Mouse (Mus musculus): ENCODE measurements at regions not wholly inside any gene's neighbourhood (a gene's known extent, or its start where the extent isn't known, plus 50 kb on each side); places are given as distances from the start of the nearest gene placed in this dataset.

- DNase-seq (ENCODE audit: extremely low spot score in 1 of 2, low spot score in 2 of 2), result no peak
- intact Hi-C loops (cut with DNase I), result no loop called here
Observed at GRCm38 (mm10) chr2:114812903-114813290, 158.1 kb upstream of the Dph6 start.

DNA sequence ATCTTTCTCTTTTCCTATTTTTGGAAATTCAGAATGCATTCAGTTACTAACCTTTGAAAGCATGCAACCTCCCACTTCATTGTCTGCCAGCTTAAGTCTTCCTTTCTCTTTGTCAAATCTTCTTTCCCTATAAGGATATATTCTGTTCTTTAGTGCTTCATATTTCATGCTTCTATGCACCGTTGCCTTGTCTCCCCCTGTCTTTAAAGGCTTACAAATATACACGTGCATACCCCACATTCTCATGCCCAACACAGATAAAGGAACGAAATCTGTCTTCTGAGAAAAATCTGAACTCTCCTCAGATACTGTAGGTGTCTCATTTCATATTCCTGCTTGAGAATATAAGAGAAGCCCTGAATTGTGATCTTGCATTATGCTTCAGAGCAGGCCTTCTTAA, 167.9 kb upstream of the Dph6 start:
- DNase-seq (ENCODE audit: extremely low spot score in 1 of 2, low spot score in 2 of 2), result no peak
- intact Hi-C loops (cut with DNase I), result no loop called here

- intact Hi-C loops (cut with DNase I), result no loop called here
- DNase-seq (ENCODE audit: extremely low spot score in 1 of 2, low spot score in 2 of 2), result no peak
Observed at GRCm38 (mm10) chr2:114828192-114828591, 173.4 kb upstream of the Dph6 start.

DNA sequence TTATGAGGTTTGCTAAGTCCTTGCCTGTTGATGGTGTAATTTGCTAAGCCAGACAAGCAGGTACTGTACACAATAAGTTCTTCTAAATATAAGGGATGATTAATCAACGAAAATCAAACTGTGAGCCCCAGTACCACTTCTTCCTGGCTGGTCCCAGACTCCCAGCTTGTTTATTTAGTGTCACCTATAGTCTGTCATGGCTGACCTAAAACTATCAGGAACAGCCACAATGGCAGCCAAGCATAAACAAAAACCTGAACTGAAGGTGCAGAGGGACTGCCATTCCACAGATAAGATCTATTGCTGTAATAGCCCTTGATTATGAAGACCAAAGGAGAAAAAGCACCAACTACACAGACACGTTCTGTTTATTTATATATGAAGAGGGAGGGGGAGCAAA, 180.9 kb upstream of the Dph6 start:
- DNase-seq (ENCODE audit: extremely low spot score in 1 of 2, low spot score in 2 of 2), result no peak
- intact Hi-C loops (cut with DNase I), result no loop called here

GRCm38 (mm10) chr2:114843696-114844388, 189.1 kb upstream of the Dph6 start:
- intact Hi-C loops (cut with DNase I), result no loop called here
- DNase-seq (ENCODE audit: extremely low spot score in 1 of 2, low spot score in 2 of 2), result no peak

DNA sequence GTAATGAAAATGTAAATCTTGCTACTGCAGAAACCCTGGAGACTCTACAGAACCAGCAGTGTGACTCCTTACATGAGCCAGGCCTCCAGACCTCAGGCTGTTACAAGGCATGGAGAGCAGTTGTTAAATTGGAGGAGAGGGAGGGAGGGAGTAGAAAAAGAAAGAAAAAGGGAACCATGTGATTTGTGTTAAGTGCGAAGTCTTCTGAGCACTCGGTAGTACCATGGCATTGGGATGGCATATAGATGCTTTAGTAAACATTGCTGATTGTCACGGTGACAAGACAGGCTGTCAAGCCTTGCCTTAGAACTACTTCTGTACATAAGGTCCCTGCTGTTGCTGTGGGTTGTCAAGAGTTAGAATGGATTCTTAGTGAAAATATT, 189.6 kb upstream of the Dph6 start:
- intact Hi-C loops (cut with DNase I), result no loop called here
- no peak for DNase-seq (ENCODE audit: extremely low spot score in 1 of 2, low spot score in 2 of 2)

DNA sequence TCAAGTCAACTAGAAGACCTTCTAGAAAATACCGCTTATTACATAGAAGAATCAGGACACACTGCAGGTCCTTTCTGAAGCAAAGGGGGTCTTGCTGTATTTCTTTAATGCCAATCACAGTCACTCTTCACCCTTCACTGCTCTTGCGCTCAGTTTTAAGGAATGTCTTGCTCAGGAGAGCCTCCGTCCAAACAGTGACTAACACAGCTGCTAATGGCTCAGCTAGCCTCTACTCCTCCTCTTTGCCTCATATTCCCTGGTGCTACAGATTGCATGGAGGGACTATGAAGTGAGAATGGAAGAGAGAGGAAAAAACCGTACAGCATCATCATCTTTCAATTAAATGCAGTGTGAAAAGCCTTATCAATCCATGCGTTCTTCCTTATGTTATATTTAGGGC, 193.7 kb upstream of the Dph6 start:
- DNase-seq (ENCODE audit: extremely low spot score in 1 of 2, low spot score in 2 of 2), result no peak

GRCm38 (mm10) chr2:114848914-114849313, 194.2 kb upstream of the Dph6 start:
- intact Hi-C loops (cut with DNase I), result no loop called here

More for the DNA sequence above, 193.7 kb upstream of the Dph6 start:
- intact Hi-C loops (cut with DNase I), result no loop called here

DNA sequence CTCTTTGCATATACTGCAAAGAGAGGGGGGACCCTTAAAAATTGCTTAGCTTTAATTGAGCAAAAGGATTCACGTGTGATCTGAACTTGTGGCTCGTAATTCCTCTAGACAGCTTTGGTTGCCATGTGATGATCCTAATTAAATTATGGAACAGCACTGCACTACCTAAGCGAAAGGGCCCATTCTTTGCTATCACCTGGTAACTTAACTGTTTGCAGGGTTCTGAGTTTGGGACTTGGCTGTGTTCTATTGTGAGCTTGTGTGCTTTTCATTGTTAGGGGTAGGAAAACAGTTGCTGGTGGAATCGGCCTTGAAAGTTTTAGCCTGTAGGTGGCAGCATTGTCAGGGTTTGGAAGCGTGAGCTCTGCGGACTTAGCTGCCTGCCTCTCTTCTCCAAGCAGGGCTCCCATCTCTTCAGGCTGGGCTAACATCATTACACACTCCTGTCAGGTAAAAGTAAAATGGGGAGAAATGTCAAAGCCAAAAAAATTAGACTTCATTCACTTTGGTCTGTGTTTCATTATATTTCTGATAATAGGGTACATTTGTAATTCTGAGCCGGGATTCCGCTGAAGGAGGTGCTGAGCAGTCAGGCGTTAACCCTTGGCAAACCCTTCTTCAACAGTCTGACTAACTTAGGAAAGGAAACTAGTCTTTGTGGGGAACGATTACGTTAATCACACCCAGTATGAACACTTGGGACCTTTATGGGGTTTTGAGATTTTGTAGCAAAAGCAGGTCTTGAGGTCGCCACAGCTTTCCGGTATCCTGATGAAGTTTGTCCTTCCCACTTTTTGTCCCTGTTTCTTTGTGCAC, 199.2 kb upstream of the Dph6 start:
- intact Hi-C loops (cut with DNase I), result loop anchor here (5.0 to 10.0 kb wide), 5 partner anchors 229 to 1968 kb away; no protein-coding TSS in a partner anchor
- DNase-seq (ENCODE audit: extremely low spot score in 1 of 2, low spot score in 2 of 2), result peak; percentile 74 to 78

More at GRCm38 (mm10) chr2:114848914-114849313, 194.2 kb upstream of the Dph6 start:
- DNase-seq (ENCODE audit: extremely low spot score in 1 of 2, low spot score in 2 of 2), result no peak

GRCm38 (mm10) chr2:114872272-114872671, 217.5 kb upstream of the Dph6 start:
- intact Hi-C loops (cut with DNase I), result no loop called here
- DNase-seq (ENCODE audit: extremely low spot score in 1 of 2, low spot score in 2 of 2), result no peak

DNA sequence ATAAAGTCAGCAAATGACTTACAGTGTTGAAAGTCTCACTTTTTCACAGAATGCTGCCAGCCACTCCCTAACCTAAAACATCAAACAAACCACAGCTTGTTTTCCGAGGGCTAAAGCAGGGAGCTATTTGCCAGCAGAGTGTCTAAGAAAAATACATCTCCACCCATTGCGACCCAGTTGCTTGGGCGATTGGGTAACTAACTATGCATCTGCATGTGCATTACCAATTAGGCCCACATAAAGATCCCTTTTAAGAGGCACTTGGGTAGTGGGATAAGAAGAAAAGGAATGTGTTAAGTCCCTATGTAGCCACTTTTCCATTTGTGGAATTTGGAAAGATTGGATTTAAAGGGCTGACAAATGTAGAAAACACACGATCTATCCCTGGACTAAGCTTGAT, 218.3 kb upstream of the Dph6 start:
- DNase-seq (ENCODE audit: extremely low spot score in 1 of 2, low spot score in 2 of 2), result no peak
- intact Hi-C loops (cut with DNase I), result no loop called here

GRCm38 (mm10) chr2:114879084-114879483, 224.3 kb upstream of the Dph6 start:
- peak in 1 of 2 experiments; percentile 17 for DNase-seq (ENCODE audit: extremely low spot score in 1 of 2, low spot score in 2 of 2)
- intact Hi-C loops (cut with DNase I), result no loop called here

GRCm38 (mm10) chr2:114879784-114880183, 225.0 kb upstream of the Dph6 start:
- intact Hi-C loops (cut with DNase I), result no loop called here
- no peak for DNase-seq (ENCODE audit: extremely low spot score in 1 of 2, low spot score in 2 of 2)

DNA sequence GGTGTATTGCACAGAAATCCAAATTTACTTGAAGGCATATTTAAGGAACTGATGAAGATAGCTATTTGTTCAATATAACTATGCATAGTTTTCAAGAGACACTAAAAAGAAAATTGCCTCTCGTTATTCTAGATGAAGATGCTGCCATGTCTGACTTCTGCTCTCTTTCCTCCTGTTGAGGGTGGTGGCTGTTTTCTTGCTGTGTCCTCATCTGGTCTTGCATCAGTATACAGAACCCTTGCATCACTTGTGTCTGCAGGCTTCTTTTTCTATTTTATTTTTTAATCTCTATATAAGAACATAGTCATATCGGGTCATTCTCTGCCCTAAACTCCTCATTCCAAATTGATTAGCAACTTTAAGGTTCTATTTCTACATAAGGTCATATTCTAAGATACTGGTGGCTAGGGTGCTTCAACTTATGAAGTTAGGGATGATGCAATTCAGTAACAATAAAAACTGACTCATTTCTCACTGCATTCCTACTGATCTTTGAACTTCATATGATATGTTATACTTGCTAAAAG, 231.0 kb upstream of the Dph6 start:
- no peak for DNase-seq (ENCODE audit: extremely low spot score in 1 of 2, low spot score in 2 of 2)
- intact Hi-C loops (cut with DNase I), result no loop called here

GRCm38 (mm10) chr2:114898812-114899211, 244.0 kb upstream of the Dph6 start:
- intact Hi-C loops (cut with DNase I), result no loop called here
- no peak for DNase-seq (ENCODE audit: extremely low spot score in 1 of 2, low spot score in 2 of 2)

DNA sequence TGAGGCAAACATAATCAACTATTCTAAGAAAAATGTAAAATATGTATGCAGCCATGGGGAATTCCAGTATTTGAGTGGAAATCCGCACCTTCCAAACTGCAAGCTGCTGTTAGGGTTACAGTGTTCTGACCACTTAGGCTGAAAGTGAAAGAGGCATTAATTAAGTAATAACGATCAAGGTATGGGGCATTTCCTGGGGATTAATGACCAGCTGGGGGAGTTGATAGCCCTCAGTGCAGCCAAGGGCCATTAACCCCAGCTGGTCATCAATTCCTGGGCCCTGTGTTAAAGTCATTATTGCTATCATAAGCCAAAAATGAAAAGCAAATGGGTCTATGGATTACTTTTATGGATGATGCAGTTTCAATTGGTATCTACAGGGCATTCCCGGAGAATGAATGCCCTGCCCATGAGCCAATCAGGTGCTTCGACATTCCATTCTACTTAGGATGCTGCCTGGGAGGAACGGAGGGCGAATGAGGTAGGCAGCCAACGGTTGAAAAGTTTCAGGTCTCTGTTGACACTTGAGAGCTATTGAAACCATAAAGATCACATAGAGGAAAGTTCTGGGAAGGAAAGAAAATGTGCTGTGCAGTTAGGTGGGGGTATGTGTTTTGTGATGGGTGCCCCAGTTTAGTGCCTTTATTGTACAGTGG, 257.2 kb upstream of the Dph6 start:
- intact Hi-C loops (cut with DNase I), result no loop called here
- no peak for DNase-seq (ENCODE audit: extremely low spot score in 1 of 2, low spot score in 2 of 2)

GRCm38 (mm10) chr2:114915025-114915690, 260.4 kb upstream of the Dph6 start:
- DNase-seq (ENCODE audit: extremely low spot score in 1 of 2, low spot score in 2 of 2), result peak in 1 of 2 experiments; percentile 4

GRCm38 (mm10) chr2:114918420-114919332, 263.9 kb upstream of the Dph6 start:
- DNase-seq (ENCODE audit: extremely low spot score in 1 of 2, low spot score in 2 of 2), result peak in 1 of 2 experiments; percentile 8
- intact Hi-C loops (cut with DNase I), result no loop called here

More at GRCm38 (mm10) chr2:114915025-114915690, 260.4 kb upstream of the Dph6 start:
- intact Hi-C loops (cut with DNase I), result no loop called here
